Mouse (Mus musculus) bone marrow, adult 2 months (tissue): ENCODE data around the gene Pip4k2a. TPM values are rescaled to one million over a fixed set of nuclear protein-coding genes. Genes with fewer than 3 reads are reported as not detected.
"Not testable (repeated sequence)": the region's sequence is repeated elsewhere in the genome, so short reads cannot be mapped to it uniquely, and the experiment has no call there.

Experiments used
- H3K27ac ChIP-seq: fragments of 200-500 bp; 2 replicates; pipeline ENCODE4 v1.5.1; 2012; ENCODE audit warnings: low read depth, mild to moderate bottlenecking, control low read depth, inconsistent platforms, low read length; ENCODE audit not compliant: control insufficient read depth, poor library complexity, insufficient read depth
- H3K4me1 ChIP-seq: fragments of 200-500 bp; 2 replicates; pipeline ENCODE4 v1.6.1; 2011; ENCODE audit warnings: low read length; ENCODE audit not compliant: control insufficient read depth, insufficient read depth
- H3K4me3 ChIP-seq: fragments of 200-500 bp; replicated peaks from 2 replicates; pipeline ENCODE3; 2011; ENCODE audit warnings: mild to moderate bottlenecking, low read depth, low read length, control low read depth; ENCODE audit not compliant: control insufficient read depth
- CTCF ChIP-seq: fragments of 200-500 bp; IDR thresholded peaks from 2 replicates; pipeline ENCODE4 v1.5.1; 2011; ENCODE audit warnings: low read length, control low read depth; ENCODE audit not compliant: control insufficient read depth, insufficient read depth
- POLR2A ChIP-seq: fragments of 200-500 bp; IDR thresholded peaks from 2 replicates; pipeline ENCODE4 v1.6.1; 2011; ENCODE audit warnings: low read depth, mild to moderate bottlenecking, control low read depth, low read length, borderline replicate concordance; ENCODE audit not compliant: control insufficient read depth
- WGBS: fragments of 180-500 bp; shearing (Covaris S2); methylation state at CpG from one replicate; pipeline ENCODE4 v1.1.7; 2018; 5-methylcytosine and 5-hydroxymethylcytosine counted together
- polyA plus RNA-seq: library from polyadenylated mRNA; stranded (reverse); fragments of >200 nt; gene quantifications from 2 replicates; pipeline ENCODE4 v1.2.4, GENCODE M21; 2011; ENCODE audit warnings: low replicate concordance; ENCODE audit not compliant: missing spikeins, insufficient read depth, insufficient read length

The Pip4k2a gene
- polyA plus RNA-seq, 1 experiment: 46.7 TPM

DNA sequence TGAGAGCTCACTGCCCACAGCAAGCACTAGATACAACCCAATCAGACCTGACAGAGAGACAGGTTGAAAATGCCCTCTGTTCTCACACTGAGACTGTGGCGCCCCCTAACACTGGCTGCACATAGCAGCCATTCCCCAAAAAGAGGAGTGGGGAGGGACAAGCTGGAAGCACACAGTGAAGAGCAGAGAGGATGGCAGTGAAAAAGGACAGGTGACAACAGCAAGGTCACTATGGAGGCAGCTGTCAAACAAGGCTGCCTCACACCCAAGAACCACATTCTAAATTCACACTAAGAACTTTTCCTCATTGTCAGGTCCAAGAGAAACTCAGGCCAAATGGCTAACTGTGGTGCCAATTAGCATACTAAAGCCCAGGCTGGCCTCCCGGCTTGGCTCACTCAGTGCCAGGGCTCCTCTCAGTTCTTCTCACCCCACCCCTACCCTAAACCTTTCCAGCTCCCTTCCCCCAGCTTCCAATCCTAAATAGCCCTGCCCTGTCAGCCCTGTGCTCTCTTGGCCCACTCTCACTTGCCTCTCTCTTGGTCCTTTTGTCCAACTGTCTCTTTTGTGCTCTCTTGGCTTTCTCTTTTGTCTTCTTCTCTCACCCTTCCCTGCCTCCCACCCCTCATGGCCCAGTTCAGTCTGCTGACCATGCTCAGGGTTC lies 91.4 kb downstream of the Pip4k2a start:
- H3K4me3 ChIP-seq: no peak overlapping the region
- 84% methylated on average over 2 of the region's 2 CpGs for WGBS

GRCm38 (mm10) chr2:18903301-18904068 lies 94.4 kb downstream of the Pip4k2a start:
- TF ChIP-seq POLR2A (no peak), CTCF (no peak)
- WGBS: 31% methylated on average over 9 of the region's 9 CpGs
- Histone ChIP-seq H3K4me3 (no peak overlapping the region), H3K27ac (0 out of 2 replicates have a peak overlapping the region, but pooled peaks have one; percentile 6), H3K4me1 (no peaks in the 10 kb centered on the region; the same call in 1 of the 2 replicates)

More for the DNA sequence above, 91.4 kb downstream of the Pip4k2a start:
- no peak for TF ChIP-seq POLR2A
- no peak for TF ChIP-seq CTCF
- no peak overlapping the region for H3K27ac ChIP-seq
- no peaks in the 10 kb centered on the region; the same call in 1 of the 2 replicates for H3K4me1 ChIP-seq

DNA sequence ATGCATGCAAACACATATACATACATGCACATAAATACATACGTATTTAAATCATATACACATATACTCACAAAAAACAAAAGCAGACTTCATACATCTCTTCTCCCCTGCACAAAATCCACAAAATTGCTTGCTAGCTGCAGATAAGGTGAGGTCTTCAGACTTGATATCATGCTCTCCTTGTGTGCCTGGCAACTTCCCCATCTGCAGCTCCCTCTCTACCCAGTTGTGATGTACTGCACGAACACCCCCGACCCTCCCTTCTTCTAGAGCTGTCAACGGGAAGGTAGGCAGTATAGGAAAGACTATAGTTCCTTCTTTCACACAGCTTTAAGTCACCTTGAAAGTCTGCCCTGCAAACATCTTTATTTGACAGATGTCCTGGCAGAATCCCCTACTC lies 96.8 kb downstream of the Pip4k2a start:
- TF ChIP-seq CTCF (no peak), POLR2A (no peak)
- Histone ChIP-seq H3K4me1 (peaks cover 4% of the 10 kb centered on the region; the same call in 1 of the 2 replicates), H3K4me3 (no peak overlapping the region), H3K27ac (no peak overlapping the region)
- WGBS: 33% methylated on average over 4 of the region's 4 CpGs

DNA sequence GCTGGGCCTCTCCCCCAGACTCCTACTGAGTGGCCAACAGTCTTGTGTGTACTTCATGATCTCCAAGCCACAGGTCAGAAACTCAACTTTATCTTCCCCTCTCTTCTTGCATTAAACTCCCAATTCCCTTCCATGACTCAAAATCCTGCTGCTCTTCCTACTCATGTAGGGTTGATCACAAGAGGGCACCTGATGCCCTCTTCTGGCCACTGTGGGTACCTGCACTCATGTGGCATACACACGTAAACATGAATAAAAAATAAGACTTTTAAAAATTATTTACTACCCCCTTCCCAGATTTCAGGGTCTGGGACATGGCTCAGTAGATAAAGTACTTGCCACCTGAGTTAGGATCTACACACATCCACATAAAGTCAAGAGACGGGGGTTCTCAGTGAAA lies 97.3 kb downstream of the Pip4k2a start:
- Histone ChIP-seq H3K4me1 (peaks cover 4% of the 10 kb centered on the region; the same call in 1 of the 2 replicates), H3K27ac (no peak overlapping the region), H3K4me3 (no peak overlapping the region)
- TF ChIP-seq POLR2A (no peak), CTCF (0 out of 2 replicates have a peak, but pooled peaks have one; percentile 13)
- 90% methylated on average over 2 of the region's 2 CpGs for WGBS

GRCm38 (mm10) chr2:18897742-18898256 lies 100.1 kb downstream of the Pip4k2a start:
- WGBS: 4% methylated on average over 10 of the region's 10 CpGs
- TF ChIP-seq CTCF (no peak), POLR2A (no peak)
- Histone ChIP-seq H3K4me3 (no peak overlapping the region), H3K4me1 (peaks cover 4% of the 10 kb centered on the region; the same call in 1 of the 2 replicates), H3K27ac (peak overlapping the region; percentile 78)

GRCm38 (mm10) chr2:18896015-18896414 lies 101.9 kb downstream of the Pip4k2a start:
- 83% methylated on average over 6 of the region's 6 CpGs for WGBS
- H3K4me1 ChIP-seq: peaks cover 4% of the 10 kb centered on the region; the same call in 1 of the 2 replicates
- H3K4me3 ChIP-seq: no peak overlapping the region
- TF ChIP-seq POLR2A (no peak), CTCF (no peak)
- no peak overlapping the region for H3K27ac ChIP-seq

DNA sequence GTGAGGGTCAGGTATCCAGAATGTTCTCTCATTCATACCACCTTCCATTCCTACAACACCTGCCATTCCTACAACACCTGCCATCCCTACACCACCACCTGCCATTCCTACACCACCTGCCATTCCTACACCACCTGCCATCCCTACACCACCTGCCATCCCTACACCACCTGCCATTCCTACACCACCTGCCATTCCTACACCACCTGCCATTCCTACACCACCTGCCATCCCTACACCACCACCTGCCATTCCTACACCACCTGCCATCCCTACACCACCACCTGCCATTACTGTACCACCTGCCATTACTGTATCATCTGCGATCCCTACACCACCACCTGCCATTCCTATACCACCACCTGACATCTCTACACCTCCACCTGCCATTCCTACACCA lies 104.6 kb downstream of the Pip4k2a start:
- 97% methylated on average over 1 of the region's 1 CpGs for WGBS
- not testable (repeated sequence) for H3K4me3 ChIP-seq, H3K4me1 ChIP-seq, H3K27ac ChIP-seq

GRCm38 (mm10) chr2:18891991-18892537 lies 105.9 kb downstream of the Pip4k2a start:
- Histone ChIP-seq H3K4me3 (no peak overlapping the region), H3K27ac (no peak overlapping the region), H3K4me1 (peaks cover 2% of the 10 kb centered on the region; the same call in 1 of the 2 replicates)
- no peak for TF ChIP-seq CTCF
- TF ChIP-seq POLR2A: no peak
- whole genome bisulfite sequencing: 90% methylated on average over 10 of the region's 10 CpGs
